Mouse (Mus musculus): ENCODE measurements around the gene Hrh1. TPM values are rescaled to one million over a fixed set of nuclear protein-coding genes. Genes with fewer than 3 reads are reported as not detected.
A peak's percentile ranks its signal among the peaks of the same experiment; 100 is the strongest.

The Hrh1 gene
- polyA plus RNA-seq, 1 experiment, result 0.55 TPM

DNA sequence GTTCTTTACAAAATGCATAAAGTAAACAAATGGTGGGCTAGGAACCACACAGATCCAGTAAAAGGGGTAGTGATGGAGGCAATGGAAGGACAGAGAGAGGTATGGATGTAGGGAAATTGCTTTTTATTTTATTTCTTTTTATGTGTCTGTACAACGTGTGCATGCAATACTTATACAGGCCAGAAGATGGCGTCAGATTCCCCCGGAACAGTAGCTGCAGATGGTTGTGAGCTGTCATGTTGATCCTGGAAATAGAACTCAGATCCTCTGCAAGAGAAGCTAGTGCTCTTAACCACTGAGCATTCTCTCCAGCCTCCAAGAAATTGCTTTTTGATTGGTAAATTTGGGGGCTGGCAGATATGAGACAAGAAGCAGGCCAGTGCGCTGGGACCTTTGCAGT lies 65.0 kb downstream of the Hrh1 start:
- Histone ChIP-seq H3K4me3 (ENCODE audit: insufficient read depth, poor library complexity, severe bottlenecking) (no peak overlapping the region), H3K79me2 (ENCODE audit: control insufficient read depth, insufficient read depth) (no peaks in the 10 kb centered on the region), H3K79me3 (ENCODE audit: low read depth) (no peaks in the 10 kb centered on the region), H3K36me3 (ENCODE audit: control insufficient read depth, insufficient read depth) (no peaks in the 10 kb centered on the region), H3K27me3 (ENCODE audit: control insufficient read depth, insufficient read depth, insufficient read length) (no peaks in the 10 kb centered on the region), H3ac (ENCODE audit: control insufficient read depth, insufficient read length, low read depth) (no peak overlapping the region)
- TF ChIP-seq MAX (IDR thresholded peaks at IDR 0.05), result no peak
- TF ChIP-seq CTCF (IDR thresholded peaks at IDR 0.05; ENCODE audit: control insufficient read depth, insufficient read depth, insufficient read length), result peak; percentile 15

DNA sequence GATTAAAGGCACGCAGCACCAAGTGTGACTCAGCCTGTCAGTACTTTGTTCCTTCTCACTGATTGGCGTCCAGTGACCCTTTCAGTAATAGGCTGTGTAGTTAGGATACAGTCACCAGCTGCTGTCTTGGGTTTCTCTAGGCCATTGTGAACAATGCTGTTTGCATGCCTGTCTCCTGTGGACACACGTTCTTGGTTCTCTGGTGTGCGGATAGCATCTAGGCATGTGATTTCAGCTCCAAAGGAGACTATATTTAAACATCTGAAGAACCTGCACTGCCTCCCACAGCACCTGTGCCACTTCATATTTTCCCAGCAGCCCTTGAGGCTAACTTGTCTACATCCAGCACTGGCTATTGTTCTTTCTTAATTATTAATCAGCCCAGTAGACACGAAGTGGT lies 75.8 kb downstream of the Hrh1 start:
- no peaks in the 10 kb centered on the region for H3K79me2 ChIP-seq (ENCODE audit: control insufficient read depth, insufficient read depth)
- H3K4me3 ChIP-seq (ENCODE audit: insufficient read depth, poor library complexity, severe bottlenecking), result no peak overlapping the region
- TF ChIP-seq MAX (IDR thresholded peaks at IDR 0.05) (no peak), USF1 (IDR thresholded peaks at IDR 0.05; ENCODE audit: low read depth) (no peak), MYOG (IDR thresholded peaks at IDR 0.05; ENCODE audit: control insufficient read depth, extremely low read depth, insufficient read length) (no peak), MYOD1 (IDR thresholded peaks at IDR 0.05; ENCODE audit: control insufficient read depth, insufficient read length, low read depth) (no peak), CEBPB (IDR thresholded peaks at IDR 0.05; ENCODE audit: low read depth) (no peak), CTCF (IDR thresholded peaks at IDR 0.05; ENCODE audit: control insufficient read depth, insufficient read depth, insufficient read length) (no peak), FOSL1 (IDR thresholded peaks at IDR 0.05; ENCODE audit: insufficient read depth, low read length, poor library complexity, severe bottlenecking) (no peak)
- no peaks in the 10 kb centered on the region for H3K36me3 ChIP-seq (ENCODE audit: control insufficient read depth, insufficient read depth)
- no peak overlapping the region for H3ac ChIP-seq (ENCODE audit: control insufficient read depth, insufficient read length, low read depth)
- H3K79me3 ChIP-seq (ENCODE audit: low read depth), result no peaks in the 10 kb centered on the region
- H3K27me3 ChIP-seq (ENCODE audit: control insufficient read depth, insufficient read depth, insufficient read length), result no peaks in the 10 kb centered on the region

DNA sequence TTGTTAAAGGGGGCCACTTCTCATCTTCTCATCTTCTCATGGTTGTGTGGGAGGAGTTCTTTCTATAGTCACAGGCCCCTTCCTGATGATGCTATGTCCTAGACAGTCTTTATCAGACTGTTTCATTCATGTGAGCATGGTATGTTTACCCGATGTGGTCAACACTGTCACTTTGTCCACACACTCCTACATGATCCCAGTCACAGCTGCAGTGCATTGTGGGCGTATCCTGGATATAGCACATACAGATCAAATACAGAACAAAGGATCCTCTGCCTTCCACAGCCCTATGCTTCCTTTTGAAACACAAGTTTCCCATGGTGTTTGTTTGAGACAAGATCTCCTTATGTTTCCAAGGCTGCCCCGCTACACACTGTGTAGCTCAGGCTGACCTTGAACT lies 76.3 kb downstream of the Hrh1 start:
- Histone ChIP-seq H3K4me3 (ENCODE audit: insufficient read depth, poor library complexity, severe bottlenecking) (no peak overlapping the region), H3K79me3 (ENCODE audit: low read depth) (no peaks in the 10 kb centered on the region)
- no peak for TF ChIP-seq FOSL1 (IDR thresholded peaks at IDR 0.05; ENCODE audit: insufficient read depth, low read length, poor library complexity, severe bottlenecking)
- no peak for TF ChIP-seq MYOG (IDR thresholded peaks at IDR 0.05; ENCODE audit: control insufficient read depth, extremely low read depth, insufficient read length)
- TF ChIP-seq CTCF (IDR thresholded peaks at IDR 0.05; ENCODE audit: control insufficient read depth, insufficient read depth, insufficient read length), result no peak
- no peak for TF ChIP-seq CEBPB (IDR thresholded peaks at IDR 0.05; ENCODE audit: low read depth)
- no peak for TF ChIP-seq USF1 (IDR thresholded peaks at IDR 0.05; ENCODE audit: low read depth)
- TF ChIP-seq MYOD1 (IDR thresholded peaks at IDR 0.05; ENCODE audit: control insufficient read depth, insufficient read length, low read depth), result no peak
- TF ChIP-seq MAX (IDR thresholded peaks at IDR 0.05), result no peak

DNA sequence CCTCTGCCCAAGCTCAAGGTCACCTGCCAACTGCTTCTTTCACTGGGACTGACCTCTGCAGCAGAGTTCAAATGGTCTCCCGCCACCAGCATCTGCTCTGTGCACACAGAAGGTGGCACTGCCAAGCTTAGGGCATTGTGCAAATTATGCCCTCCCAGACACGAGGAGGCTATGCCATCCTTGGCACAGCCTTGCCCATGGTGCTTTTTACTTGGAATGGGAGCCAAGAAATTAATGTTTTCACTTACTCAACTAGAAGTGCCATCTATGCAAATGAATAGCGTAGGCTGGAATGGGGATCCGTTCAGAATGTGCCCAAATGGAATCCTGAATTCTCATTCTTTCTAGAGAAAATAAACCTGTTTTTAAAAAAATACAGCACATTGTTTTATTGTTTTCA lies 77.2 kb downstream of the Hrh1 start:
- Histone ChIP-seq H3K79me2 (ENCODE audit: control insufficient read depth, insufficient read depth) (no peaks in the 10 kb centered on the region), H3ac (ENCODE audit: control insufficient read depth, insufficient read length, low read depth) (no peak overlapping the region), H3K79me3 (ENCODE audit: low read depth) (no peaks in the 10 kb centered on the region), H3K4me3 (ENCODE audit: insufficient read depth, poor library complexity, severe bottlenecking) (no peak overlapping the region), H3K27me3 (ENCODE audit: control insufficient read depth, insufficient read depth, insufficient read length) (no peaks in the 10 kb centered on the region), H3K36me3 (ENCODE audit: control insufficient read depth, insufficient read depth) (no peaks in the 10 kb centered on the region)
- no peak for TF ChIP-seq CEBPB (IDR thresholded peaks at IDR 0.05; ENCODE audit: low read depth)

More for the DNA sequence above, 76.3 kb downstream of the Hrh1 start:
- Histone ChIP-seq H3K79me2 (ENCODE audit: control insufficient read depth, insufficient read depth) (no peaks in the 10 kb centered on the region), H3K36me3 (ENCODE audit: control insufficient read depth, insufficient read depth) (no peaks in the 10 kb centered on the region), H3K27me3 (ENCODE audit: control insufficient read depth, insufficient read depth, insufficient read length) (no peaks in the 10 kb centered on the region), H3ac (ENCODE audit: control insufficient read depth, insufficient read length, low read depth) (no peak overlapping the region)

DNA sequence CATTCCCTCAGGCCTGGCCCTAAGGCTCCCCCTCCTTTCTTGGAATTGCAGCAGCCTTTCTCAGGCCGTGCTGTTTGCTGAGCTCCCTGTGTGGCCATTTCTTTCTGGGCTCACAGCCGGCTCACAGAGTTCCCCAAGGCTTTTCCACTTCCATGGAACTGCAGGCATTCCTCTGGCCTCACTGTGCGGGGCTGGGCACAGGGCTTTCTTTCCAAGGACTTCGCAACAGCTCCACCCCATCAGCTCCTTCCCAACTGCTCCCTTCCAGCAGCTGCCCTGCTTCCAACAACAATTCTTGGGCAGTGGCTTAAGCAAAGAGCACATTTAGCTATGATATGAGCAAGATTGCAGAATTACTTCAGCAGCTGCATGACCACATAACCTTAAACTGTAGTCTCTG lies 81.0 kb downstream of the Hrh1 start:
- no peaks in the 10 kb centered on the region for H3K36me3 ChIP-seq (ENCODE audit: control insufficient read depth, insufficient read depth)
- no peak overlapping the region for H3ac ChIP-seq (ENCODE audit: control insufficient read depth, insufficient read length, low read depth)
- no peaks in the 10 kb centered on the region for H3K79me3 ChIP-seq (ENCODE audit: low read depth)
- H3K4me3 ChIP-seq (ENCODE audit: insufficient read depth, poor library complexity, severe bottlenecking), result no peak overlapping the region
- no peaks in the 10 kb centered on the region for H3K27me3 ChIP-seq (ENCODE audit: control insufficient read depth, insufficient read depth, insufficient read length)
- H3K79me2 ChIP-seq (ENCODE audit: control insufficient read depth, insufficient read depth), result no peaks in the 10 kb centered on the region
- TF ChIP-seq CEBPB (IDR thresholded peaks at IDR 0.05; ENCODE audit: low read depth), result no peak
- TF ChIP-seq MYOD1 (IDR thresholded peaks at IDR 0.05; ENCODE audit: control insufficient read depth, insufficient read length, low read depth), result peak; percentile 56

DNA sequence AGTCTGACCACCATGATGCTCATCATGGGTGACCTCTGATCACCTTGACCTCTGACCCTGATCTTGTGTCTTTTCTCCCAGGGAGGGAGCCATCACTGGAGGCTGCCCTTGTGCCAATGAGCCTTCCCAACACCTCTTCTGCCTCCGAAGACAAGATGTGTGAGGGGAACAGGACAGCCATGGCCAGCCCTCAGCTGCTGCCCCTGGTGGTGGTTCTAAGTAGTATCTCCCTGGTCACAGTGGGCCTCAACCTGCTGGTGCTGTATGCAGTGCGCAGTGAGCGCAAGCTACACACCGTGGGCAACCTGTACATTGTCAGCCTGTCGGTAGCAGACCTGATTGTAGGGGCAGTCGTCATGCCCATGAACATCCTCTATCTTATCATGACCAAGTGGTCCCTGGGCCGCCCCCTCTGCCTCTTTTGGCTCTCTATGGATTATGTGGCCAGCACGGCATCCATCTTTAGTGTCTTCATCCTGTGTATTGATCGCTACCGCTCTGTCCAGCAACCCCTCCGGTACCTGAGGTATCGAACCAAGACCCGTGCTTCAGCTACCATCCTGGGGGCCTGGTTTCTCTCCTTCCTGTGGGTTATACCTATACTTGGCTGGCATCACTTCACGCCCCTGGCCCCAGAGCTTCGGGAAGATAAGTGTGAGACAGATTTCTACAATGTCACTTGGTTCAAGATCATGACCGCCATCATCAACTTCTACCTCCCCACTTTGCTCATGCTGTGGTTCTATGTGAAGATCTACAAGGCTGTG lies 82.1 kb downstream of the Hrh1 start:
- Histone ChIP-seq H3ac (ENCODE audit: control insufficient read depth, insufficient read length, low read depth) (no peak overlapping the region), H3K4me3 (ENCODE audit: insufficient read depth, poor library complexity, severe bottlenecking) (no peak overlapping the region), H3K79me2 (ENCODE audit: control insufficient read depth, insufficient read depth) (no peaks in the 10 kb centered on the region), H3K27me3 (ENCODE audit: control insufficient read depth, insufficient read depth, insufficient read length) (no peaks in the 10 kb centered on the region), H3K36me3 (ENCODE audit: control insufficient read depth, insufficient read depth) (no peaks in the 10 kb centered on the region), H3K79me3 (ENCODE audit: low read depth) (no peaks in the 10 kb centered on the region)
- TF ChIP-seq MYOG (IDR thresholded peaks at IDR 0.05; ENCODE audit: control insufficient read depth, extremely low read depth, insufficient read length) (no peak), MYOD1 (IDR thresholded peaks at IDR 0.05; ENCODE audit: control insufficient read depth, insufficient read length, low read depth) (no peak), FOSL1 (IDR thresholded peaks at IDR 0.05; ENCODE audit: insufficient read depth, low read length, poor library complexity, severe bottlenecking) (no peak), MAX (IDR thresholded peaks at IDR 0.05) (no peak), CTCF (IDR thresholded peaks at IDR 0.05; ENCODE audit: control insufficient read depth, insufficient read depth, insufficient read length) (no peak), CEBPB (IDR thresholded peaks at IDR 0.05; ENCODE audit: low read depth) (no peak), USF1 (IDR thresholded peaks at IDR 0.05; ENCODE audit: low read depth) (no peak)

Data from C2C12 (cell line).